Mouse (Mus musculus): ENCODE measurements around the gene Scn3a. TPM values are rescaled to one million over a fixed set of nuclear protein-coding genes. Genes with fewer than 3 reads are reported as not detected.

The Scn3a gene
- polyA plus RNA-seq, 1 experiment from 2014 or later = 0.99 TPM

- no peak overlapping the region for H3K4me2 ChIP-seq (ENCODE audit: low read depth, severe bottlenecking)
- no peaks in the 10 kb centered on the region for H3K9me3 ChIP-seq (ENCODE audit: control insufficient read depth, low read length)
- no peak overlapping the region for H3K27ac ChIP-seq (replicated peaks; ENCODE audit: low read depth, low read length)
- no peak for DNase-seq (ENCODE audit: low spot score)
- H3K36me3 ChIP-seq (ENCODE audit: control insufficient read depth, insufficient read depth, low read length) = no peaks in the 10 kb centered on the region
- no peak overlapping the region for H3K9ac ChIP-seq (ENCODE audit: low read length)
- no peak overlapping the region for H3K4me3 ChIP-seq (ENCODE audit: low read depth, low read length)
- H3K4me1 ChIP-seq (ENCODE audit: control insufficient read depth, insufficient read depth, low read length) = no peaks in the 10 kb centered on the region
- H3K27me3 ChIP-seq (ENCODE audit: control insufficient read depth, insufficient read depth, low read length) = no peaks in the 10 kb centered on the region
- ATAC-seq (ENCODE audit: insufficient number of reproducible peaks, low FRiP score, low TSS enrichment, low read depth) = no peak
- WGBS = 92% methylated on average over 6 of the region's 6 CpGs
These were observed 126.3 kb downstream of the Scn3a start for GRCm38 (mm10) chr2:65441110-65441509.

GRCm38 (mm10) chr2:65436917-65437316 is 130.5 kb downstream of the Scn3a start:
- Histone ChIP-seq H3K9ac (ENCODE audit: low read length) (no peak overlapping the region), H3K4me2 (ENCODE audit: low read depth, severe bottlenecking) (no peak overlapping the region), H3K36me3 (ENCODE audit: control insufficient read depth, insufficient read depth, low read length) (no peaks in the 10 kb centered on the region), H3K9me3 (ENCODE audit: control insufficient read depth, low read length) (no peaks in the 10 kb centered on the region), H3K4me3 (ENCODE audit: low read depth, low read length) (no peak overlapping the region), H3K27ac (replicated peaks; ENCODE audit: low read depth, low read length) (no peak overlapping the region), H3K4me1 (ENCODE audit: control insufficient read depth, insufficient read depth, low read length) (no peaks in the 10 kb centered on the region), H3K27me3 (ENCODE audit: control insufficient read depth, insufficient read depth, low read length) (no peaks in the 10 kb centered on the region)
- DNase-seq (ENCODE audit: low spot score) = no peak
- no peak for ATAC-seq (ENCODE audit: insufficient number of reproducible peaks, low FRiP score, low TSS enrichment, low read depth)
- WGBS = 81% methylated on average over 1 of the region's 1 CpGs

- no peak overlapping the region for H3K4me3 ChIP-seq (ENCODE audit: low read depth, low read length)
- H3K27ac ChIP-seq (replicated peaks; ENCODE audit: low read depth, low read length) = no peak overlapping the region
- no peaks in the 10 kb centered on the region for H3K4me1 ChIP-seq (ENCODE audit: control insufficient read depth, insufficient read depth, low read length)
- no peaks in the 10 kb centered on the region for H3K9me3 ChIP-seq (ENCODE audit: control insufficient read depth, low read length)
- H3K27me3 ChIP-seq (ENCODE audit: control insufficient read depth, insufficient read depth, low read length) = no peaks in the 10 kb centered on the region
- no peak for DNase-seq (ENCODE audit: low spot score)
- ATAC-seq (ENCODE audit: insufficient number of reproducible peaks, low FRiP score, low TSS enrichment, low read depth) = no peak
- H3K36me3 ChIP-seq (ENCODE audit: control insufficient read depth, insufficient read depth, low read length) = no peaks in the 10 kb centered on the region
- H3K4me2 ChIP-seq (ENCODE audit: low read depth, severe bottlenecking) = no peak overlapping the region
- no peak overlapping the region for H3K9ac ChIP-seq (ENCODE audit: low read length)
- 65% methylated on average over 5 of the region's 5 CpGs for WGBS
These were observed 143.9 kb downstream of the Scn3a start for GRCm38 (mm10) chr2:65423501-65423900.

GRCm38 (mm10) chr2:65421259-65422255 is 145.9 kb downstream of the Scn3a start:
- Histone ChIP-seq H3K9me3 (ENCODE audit: control insufficient read depth, low read length) (no peaks in the 10 kb centered on the region), H3K27me3 (ENCODE audit: control insufficient read depth, insufficient read depth, low read length) (no peaks in the 10 kb centered on the region), H3K9ac (ENCODE audit: low read length) (no peak overlapping the region), H3K4me2 (ENCODE audit: low read depth, severe bottlenecking) (no peak overlapping the region), H3K4me3 (ENCODE audit: low read depth, low read length) (no peak overlapping the region), H3K4me1 (ENCODE audit: control insufficient read depth, insufficient read depth, low read length) (no peaks in the 10 kb centered on the region), H3K36me3 (ENCODE audit: control insufficient read depth, insufficient read depth, low read length) (no peaks in the 10 kb centered on the region), H3K27ac (replicated peaks; ENCODE audit: low read depth, low read length) (no peak overlapping the region)
- 68% methylated on average over 11 of the region's 11 CpGs for WGBS
- no peak for ATAC-seq (ENCODE audit: insufficient number of reproducible peaks, low FRiP score, low TSS enrichment, low read depth)
- DNase-seq (ENCODE audit: low spot score) = no peak

GRCm38 (mm10) chr2:65418608-65419007 is 148.8 kb downstream of the Scn3a start:
- H3K4me3 ChIP-seq (ENCODE audit: low read depth, low read length) = no peak overlapping the region
- H3K4me2 ChIP-seq (ENCODE audit: low read depth, severe bottlenecking) = no peak overlapping the region
- no peak overlapping the region for H3K27ac ChIP-seq (replicated peaks; ENCODE audit: low read depth, low read length)
- DNase-seq (ENCODE audit: low spot score) (no peak), ATAC-seq (ENCODE audit: insufficient number of reproducible peaks, low FRiP score, low TSS enrichment, low read depth) (no peak)
- H3K9ac ChIP-seq (ENCODE audit: low read length) = no peak overlapping the region
- 58% methylated on average over 1 of the region's 1 CpGs for WGBS
- no peaks in the 10 kb centered on the region for H3K9me3 ChIP-seq (ENCODE audit: control insufficient read depth, low read length)
- peaks cover 5% of the 10 kb centered on the region for H3K4me1 ChIP-seq (ENCODE audit: control insufficient read depth, insufficient read depth, low read length)
- H3K27me3 ChIP-seq (ENCODE audit: control insufficient read depth, insufficient read depth, low read length) = no peaks in the 10 kb centered on the region
- H3K36me3 ChIP-seq (ENCODE audit: control insufficient read depth, insufficient read depth, low read length) = no peaks in the 10 kb centered on the region

- no peak overlapping the region for H3K9ac ChIP-seq (ENCODE audit: low read length)
- H3K4me2 ChIP-seq (ENCODE audit: low read depth, severe bottlenecking) = no peak overlapping the region
- H3K4me3 ChIP-seq (ENCODE audit: low read depth, low read length) = no peak overlapping the region
- no peaks in the 10 kb centered on the region for H3K27me3 ChIP-seq (ENCODE audit: control insufficient read depth, insufficient read depth, low read length)
- ATAC-seq (ENCODE audit: insufficient number of reproducible peaks, low FRiP score, low TSS enrichment, low read depth) (no peak), DNase-seq (ENCODE audit: low spot score) (no peak)
- WGBS = 82% methylated on average over 1 of the region's 1 CpGs
- H3K9me3 ChIP-seq (ENCODE audit: control insufficient read depth, low read length) = no peaks in the 10 kb centered on the region
- H3K36me3 ChIP-seq (ENCODE audit: control insufficient read depth, insufficient read depth, low read length) = no peaks in the 10 kb centered on the region
- no peak overlapping the region for H3K27ac ChIP-seq (replicated peaks; ENCODE audit: low read depth, low read length)
- peaks cover 5% of the 10 kb centered on the region for H3K4me1 ChIP-seq (ENCODE audit: control insufficient read depth, insufficient read depth, low read length)
These were observed 150.9 kb downstream of the Scn3a start for GRCm38 (mm10) chr2:65416535-65416934.

GRCm38 (mm10) chr2:65415294-65415693 is 152.1 kb downstream of the Scn3a start:
- Histone ChIP-seq H3K9me3 (ENCODE audit: control insufficient read depth, low read length) (no peaks in the 10 kb centered on the region), H3K36me3 (ENCODE audit: control insufficient read depth, insufficient read depth, low read length) (no peaks in the 10 kb centered on the region), H3K9ac (ENCODE audit: low read length) (no peak overlapping the region), H3K27ac (replicated peaks; ENCODE audit: low read depth, low read length) (no peak overlapping the region), H3K4me3 (ENCODE audit: low read depth, low read length) (no peak overlapping the region), H3K4me1 (ENCODE audit: control insufficient read depth, insufficient read depth, low read length) (peaks cover 5% of the 10 kb centered on the region), H3K4me2 (ENCODE audit: low read depth, severe bottlenecking) (peak overlapping the region; percentile 37; the same call in 1 of the 2 replicates), H3K27me3 (ENCODE audit: control insufficient read depth, insufficient read depth, low read length) (no peaks in the 10 kb centered on the region)
- 5% methylated on average over 2 of the region's 2 CpGs for WGBS
- DNase-seq (ENCODE audit: low spot score) (no peak), ATAC-seq (ENCODE audit: insufficient number of reproducible peaks, low FRiP score, low TSS enrichment, low read depth) (no peak)

GRCm38 (mm10) chr2:65414806-65415281 is 152.6 kb downstream of the Scn3a start:
- Histone ChIP-seq H3K4me3 (ENCODE audit: low read depth, low read length) (no peak overlapping the region), H3K27ac (replicated peaks; ENCODE audit: low read depth, low read length) (no peak overlapping the region), H3K36me3 (ENCODE audit: control insufficient read depth, insufficient read depth, low read length) (no peaks in the 10 kb centered on the region), H3K4me1 (ENCODE audit: control insufficient read depth, insufficient read depth, low read length) (peaks cover 5% of the 10 kb centered on the region), H3K4me2 (ENCODE audit: low read depth, severe bottlenecking) (peak overlapping the region; percentile 37), H3K9ac (ENCODE audit: low read length) (0 out of 2 replicates have a peak overlapping the region, but pooled peaks have one; percentile 17), H3K9me3 (ENCODE audit: control insufficient read depth, low read length) (no peaks in the 10 kb centered on the region), H3K27me3 (ENCODE audit: control insufficient read depth, insufficient read depth, low read length) (no peaks in the 10 kb centered on the region)
- ATAC-seq (ENCODE audit: insufficient number of reproducible peaks, low FRiP score, low TSS enrichment, low read depth) (peak; percentile 56; the same call in 1 of the 2 replicates), DNase-seq (ENCODE audit: low spot score) (peak; percentile 66)
- 6% methylated on average over 6 of the region's 6 CpGs for WGBS
